Mouse (Mus musculus): ENCODE measurements around the gene Zmat1. TPM values are rescaled to one million over a fixed set of nuclear protein-coding genes. Genes with fewer than 3 reads are reported as not detected.

The Zmat1 gene
- polyA plus RNA-seq, 1 experiment from 2014 or later, result 4.1 TPM

GRCm38 (mm10) chrX:134923675-134924424 lies 85.2 kb downstream of the Zmat1 start:
- Histone ChIP-seq H3K4me1 (replicated peaks) (no peaks in the 10 kb centered on the region), H3K27ac (no peak overlapping the region), H3K4me3 (no peak overlapping the region), H3K9me3 (no peaks in the 10 kb centered on the region), H3K27me3 (ENCODE audit: insufficient read depth, poor library complexity, severe bottlenecking) (peaks cover 5% of the 10 kb centered on the region; the same call in 1 of the 2 replicates), H3K36me3 (no peaks in the 10 kb centered on the region)
- WGBS, result 71% methylated on average over 7 of the region's 7 CpGs
- no peak for DNase-seq (ENCODE audit: low spot score)

Other genes starting within 250 kb of the Zmat1 start
- 79.2 and 86.4 TPM in 2 replicates for gene Armcx2, start 200.0 kb downstream of the Zmat1 start, polyA plus RNA-seq (2016; fragmentation: Nextera tagmentation; extraction: Ambion mirVana)
- gene Nxf2, start 44.5 kb downstream of the Zmat1 start, polyA plus RNA-seq (2016; fragmentation: Nextera tagmentation; extraction: Ambion mirVana), result 0.61 and 0.70 TPM in 2 replicates
- not detected in 2 replicates for gene Gm15023, start 168.4 kb upstream of the Zmat1 start, polyA plus RNA-seq (2016; fragmentation: Nextera tagmentation; extraction: Ambion mirVana)
- gene Tceal6, start 201.5 kb upstream of the Zmat1 start, polyA plus RNA-seq (2016; fragmentation: Nextera tagmentation; extraction: Ambion mirVana), result 0.61 and 1.8 TPM in 2 replicates